Mouse (Mus musculus): Measurements from ENCODE around the gene Pde4d.

GRCm38 (mm10) chr13:109689176-109689575 lies 1239.4 kb downstream of the Pde4d start:
- TF ChIP-seq POLR2A (IDR thresholded peaks at IDR 0.05; ENCODE audit: extremely low read depth, insufficient read depth, low read length) (no peak), CTCF (IDR thresholded peaks at IDR 0.05; ENCODE audit: extremely low read depth, insufficient read depth, low read length) (no peak)
